Mouse (Mus musculus): ENCODE data around the gene Syce2. TPM values are rescaled to one million over a fixed set of nuclear protein-coding genes. Genes with fewer than 3 reads are reported as not detected.

The Syce2 gene
- total and polyA plus RNA-seq, 3 experiments: 261 to 370 (median 319) TPM

GRCm38 (mm10) chr8:84893709-84894134, 21.8 kb downstream of the Syce2 start, which contains the start of gene Gcdh:
Gcdh (minus strand) TSS chr8:84893921.
- peak; percentile 96 for ATAC-seq (ENCODE audit: extremely low read depth, insufficient number of reproducible peaks, low FRiP score, poor library complexity, severe bottlenecking)

GRCm38 (mm10) chr8:84895963-84896362, 24.1 kb downstream of the Syce2 start:
- peaks cover 38% of the 10 kb centered on the region for H3K36me3 ChIP-seq (replicated peaks)
- no peaks in the 10 kb centered on the region for H3K27me3 ChIP-seq (ENCODE audit: insufficient read depth, low read length)
- peaks cover 73% of the 10 kb centered on the region for H3K4me1 ChIP-seq (ENCODE audit: insufficient read depth, low read depth, low read length)
- no peak for TF ChIP-seq GATA2 (IDR thresholded peaks at IDR 0.05; ENCODE audit: borderline replicate concordance, low read depth, low read length)
- TF ChIP-seq GATA1 (IDR thresholded peaks at IDR 0.05; ENCODE audit: borderline replicate concordance, low read length): no peak
- no peak for TF ChIP-seq TAL1 (conservative IDR thresholded peaks at IDR 0.05; ENCODE audit: low read depth, low read length)
- no peak for TF ChIP-seq POLR2AphosphoS5 (IDR thresholded peaks at IDR 0.05; ENCODE audit: insufficient replicate concordance, low read depth, low read length)
- no peak for TF ChIP-seq CTCF (IDR thresholded peaks at IDR 0.05; ENCODE audit: low read depth, low read length)
- ATAC-seq (ENCODE audit: extremely low read depth, insufficient number of reproducible peaks, low FRiP score, poor library complexity, severe bottlenecking) (no peak), DNase-seq (ENCODE audit: low spot score) (no peak)
- no peaks in the 10 kb centered on the region for H3K9me3 ChIP-seq (replicated peaks)
- no peak overlapping the region for H3K4me3 ChIP-seq (ENCODE audit: low read depth, low read length)

More at GRCm38 (mm10) chr8:84893709-84894134, 21.8 kb downstream of the Syce2 start, which contains the start of gene Gcdh:
- H3K4me3 ChIP-seq (ENCODE audit: low read depth, low read length): peak within 1 kb of the TSS; percentile 88
- H3K27me3 ChIP-seq (ENCODE audit: insufficient read depth, low read length): no peaks in the 10 kb centered on the region
- H3K36me3 ChIP-seq (replicated peaks): peaks cover 51% of the 10 kb centered on the region
- peak; percentile 86 for DNase-seq (ENCODE audit: low spot score)
- H3K9me3 ChIP-seq (replicated peaks): no peaks in the 10 kb centered on the region
- no peak for TF ChIP-seq CTCF (IDR thresholded peaks at IDR 0.05; ENCODE audit: low read depth, low read length)
- TF ChIP-seq POLR2AphosphoS5 (IDR thresholded peaks at IDR 0.05; ENCODE audit: insufficient replicate concordance, low read depth, low read length): no peak
- no peak for TF ChIP-seq TAL1 (conservative IDR thresholded peaks at IDR 0.05; ENCODE audit: low read depth, low read length)
- TF ChIP-seq GATA2 (IDR thresholded peaks at IDR 0.05; ENCODE audit: borderline replicate concordance, low read depth, low read length): no peak
- H3K4me1 ChIP-seq (ENCODE audit: insufficient read depth, low read depth, low read length): peaks cover 66% of the 10 kb centered on the region

GRCm38 (mm10) chr8:84901071-84901470, 29.2 kb downstream of the Syce2 start:
- Histone ChIP-seq H3K4me3 (ENCODE audit: low read depth, low read length) (peak overlapping the region; percentile 84; the same call in 1 of the 2 replicates), H3K9me3 (replicated peaks) (no peaks in the 10 kb centered on the region), H3K4me1 (ENCODE audit: insufficient read depth, low read depth, low read length) (peaks cover 68% of the 10 kb centered on the region), H3K36me3 (replicated peaks) (peaks cover 48% of the 10 kb centered on the region), H3K27me3 (ENCODE audit: insufficient read depth, low read length) (no peaks in the 10 kb centered on the region)
- peak; percentile 60 for ATAC-seq (ENCODE audit: extremely low read depth, insufficient number of reproducible peaks, low FRiP score, poor library complexity, severe bottlenecking)
- no peak for DNase-seq (ENCODE audit: low spot score)
- TF ChIP-seq TAL1 (conservative IDR thresholded peaks at IDR 0.05; ENCODE audit: low read depth, low read length) (peak; percentile 87), GATA2 (IDR thresholded peaks at IDR 0.05; ENCODE audit: borderline replicate concordance, low read depth, low read length) (no peak)

GRCm38 (mm10) chr8:84901752-84902151, 29.8 kb downstream of the Syce2 start, which contains the start of gene Klf1:
Klf1 (plus strand) TSS chr8:84901928.
- ATAC-seq (ENCODE audit: extremely low read depth, insufficient number of reproducible peaks, low FRiP score, poor library complexity, severe bottlenecking) (peak; percentile 64), DNase-seq (ENCODE audit: low spot score) (peak; percentile 81)
- H3K9me3 ChIP-seq (replicated peaks): no peaks in the 10 kb centered on the region
- H3K36me3 ChIP-seq (replicated peaks): peaks cover 47% of the 10 kb centered on the region
- H3K27me3 ChIP-seq (ENCODE audit: insufficient read depth, low read length): no peaks in the 10 kb centered on the region
- peak within 1 kb of the TSS; percentile 84 for H3K4me3 ChIP-seq (ENCODE audit: low read depth, low read length)
- peaks cover 65% of the 10 kb centered on the region for H3K4me1 ChIP-seq (ENCODE audit: insufficient read depth, low read depth, low read length)
- TF ChIP-seq GATA1 (IDR thresholded peaks at IDR 0.05; ENCODE audit: borderline replicate concordance, low read length) (no peak), GATA2 (IDR thresholded peaks at IDR 0.05; ENCODE audit: borderline replicate concordance, low read depth, low read length) (no peak), TAL1 (conservative IDR thresholded peaks at IDR 0.05; ENCODE audit: low read depth, low read length) (no peak; the same call in 1 of the 2 replicates), CTCF (IDR thresholded peaks at IDR 0.05; ENCODE audit: low read depth, low read length) (no peak), POLR2AphosphoS5 (IDR thresholded peaks at IDR 0.05; ENCODE audit: insufficient replicate concordance, low read depth, low read length) (no peak)

- H3K36me3 ChIP-seq (replicated peaks): peaks cover 50% of the 10 kb centered on the region
These were observed 30.5 kb downstream of the Syce2 start for GRCm38 (mm10) chr8:84902367-84902919.

GRCm38 (mm10) chr8:84902920-84903661, 31.2 kb downstream of the Syce2 start:
- peak; percentile 73 for DNase-seq (ENCODE audit: low spot score)
- Histone ChIP-seq H3K4me1 (ENCODE audit: insufficient read depth, low read depth, low read length) (peaks cover 71% of the 10 kb centered on the region), H3K9me3 (replicated peaks) (no peaks in the 10 kb centered on the region), H3K36me3 (replicated peaks) (peaks cover 53% of the 10 kb centered on the region), H3K4me3 (ENCODE audit: low read depth, low read length) (peak overlapping the region; percentile 84), H3K27me3 (ENCODE audit: insufficient read depth, low read length) (no peaks in the 10 kb centered on the region)
- peak; percentile 35; the same call in 1 of the 2 replicates for ATAC-seq (ENCODE audit: extremely low read depth, insufficient number of reproducible peaks, low FRiP score, poor library complexity, severe bottlenecking)
- TF ChIP-seq CTCF (IDR thresholded peaks at IDR 0.05; ENCODE audit: low read depth, low read length) (peak; percentile 62; the same call in 1 of the 2 replicates), TAL1 (conservative IDR thresholded peaks at IDR 0.05; ENCODE audit: low read depth, low read length) (no peak)

More at GRCm38 (mm10) chr8:84902367-84902919, 30.5 kb downstream of the Syce2 start:
- no peaks in the 10 kb centered on the region for H3K27me3 ChIP-seq (ENCODE audit: insufficient read depth, low read length)
- DNase-seq (ENCODE audit: low spot score): no peak
- peak overlapping the region; percentile 84 for H3K4me3 ChIP-seq (ENCODE audit: low read depth, low read length)
- H3K9me3 ChIP-seq (replicated peaks): no peaks in the 10 kb centered on the region
- H3K4me1 ChIP-seq (ENCODE audit: insufficient read depth, low read depth, low read length): peaks cover 70% of the 10 kb centered on the region
- TF ChIP-seq TAL1 (conservative IDR thresholded peaks at IDR 0.05; ENCODE audit: low read depth, low read length): peak; percentile 7; the same call in 1 of the 2 replicates
- no peak; the same call in 1 of the 2 replicates for TF ChIP-seq POLR2AphosphoS5 (IDR thresholded peaks at IDR 0.05; ENCODE audit: insufficient replicate concordance, low read depth, low read length)
- no peak for ATAC-seq (ENCODE audit: extremely low read depth, insufficient number of reproducible peaks, low FRiP score, poor library complexity, severe bottlenecking)
